Mouse (Mus musculus) layer of hippocampus, postnatal 14 days (tissue): ENCODE data around the gene Tmem256. TPM values are rescaled to one million over a fixed set of nuclear protein-coding genes. Genes with fewer than 3 reads are reported as not detected.

ENCODE experiments used
- DNase-seq, 2 experiments: peaks; one replicate each; pipeline ENCODE4 v3.0.0; 2021 to 2022; ENCODE audit warnings: low spot score in 2 of 2, mixed read lengths in 1 of 2
- total RNA-seq, 2 experiments: library from RNA; stranded (reverse); gene quantifications; 2 replicates each; pipeline ENCODE4 v1.2.3; 2021

Tmem256 gene
- total RNA-seq, 2 experiments from 2014 or later, result 150 to 162 TPM

DNA sequence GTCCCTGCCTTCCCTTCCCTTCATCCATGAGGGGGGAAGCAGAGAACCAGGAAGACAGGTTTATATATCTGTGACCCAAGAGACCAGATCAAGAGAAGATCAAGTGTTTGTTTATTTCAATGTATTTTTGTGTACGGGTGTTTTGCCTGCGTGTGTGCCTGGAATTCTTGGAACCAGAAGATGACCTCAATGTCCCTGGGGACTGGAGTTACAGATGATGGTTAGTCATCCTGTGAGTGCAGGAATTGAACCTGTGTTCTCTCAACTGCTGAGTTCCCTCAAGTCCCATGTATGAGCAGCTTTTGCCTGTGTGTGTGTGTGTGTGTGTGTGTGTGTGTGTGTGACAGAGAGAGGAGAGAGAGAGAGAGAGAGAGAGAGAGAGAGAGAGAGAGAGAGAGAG is 30.7 kb upstream of the Tmem256 start:
- DNase-seq, result no peak

GRCm38 (mm10) chr11:69810280-69810679 is 28.0 kb upstream of the Tmem256 start:
- DNase-seq, result no peak

DNA sequence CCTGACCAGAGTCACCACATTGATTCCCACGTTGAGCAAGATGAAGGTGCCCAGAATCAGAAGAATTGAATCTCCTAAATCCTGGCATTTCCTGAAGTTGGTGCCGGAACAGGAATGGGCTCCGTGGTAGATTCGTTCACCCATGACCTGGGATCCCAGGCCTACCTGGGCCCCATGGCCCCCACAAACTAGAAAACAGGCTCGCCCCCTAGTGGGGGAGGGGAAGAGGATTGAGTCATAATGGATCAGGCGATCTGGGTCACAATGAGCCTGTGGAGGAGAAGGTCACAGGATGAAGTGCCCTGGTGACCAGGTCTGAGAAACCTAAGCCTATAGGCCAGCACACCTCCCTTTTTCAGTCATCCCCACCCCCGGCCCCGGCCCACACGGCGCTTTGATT is 23.2 kb upstream of the Tmem256 start, which contains the start of gene Gm39566:
Gm39566 (minus strand) TSS at position 144 of the 400 bp plus-strand sequence.
- DNase-seq, result no peak

GRCm38 (mm10) chr11:69816520-69816919 is 21.8 kb upstream of the Tmem256 start:
- DNase-seq, result no peak

DNA sequence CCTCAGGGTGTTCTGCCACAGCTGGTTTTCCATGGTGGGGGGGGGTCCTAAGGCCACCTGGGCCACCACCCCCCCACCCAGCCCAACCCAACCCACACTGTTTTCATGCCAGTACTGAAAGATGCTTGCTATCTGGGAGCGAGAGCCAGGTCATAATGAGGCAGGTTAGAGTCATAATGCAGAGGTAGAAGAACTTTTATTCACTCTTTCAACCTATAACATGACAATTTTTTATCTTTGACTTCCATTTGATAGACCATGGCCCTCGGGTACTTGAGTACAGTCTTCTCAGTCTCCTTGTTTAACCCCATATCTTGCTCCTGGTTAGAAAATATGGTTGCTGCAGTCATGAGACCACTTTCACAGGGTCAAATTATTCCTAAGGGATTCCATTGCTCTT is 19.9 kb upstream of the Tmem256 start, which contains the start of gene Spem2:
Spem2 (minus strand) TSS at position 101 of the 400 bp plus-strand sequence.
- no peak for DNase-seq

- DNase-seq, result no peak
Measured at GRCm38 (mm10) chr11:69818871-69819270, 19.4 kb upstream of the Tmem256 start.

DNA sequence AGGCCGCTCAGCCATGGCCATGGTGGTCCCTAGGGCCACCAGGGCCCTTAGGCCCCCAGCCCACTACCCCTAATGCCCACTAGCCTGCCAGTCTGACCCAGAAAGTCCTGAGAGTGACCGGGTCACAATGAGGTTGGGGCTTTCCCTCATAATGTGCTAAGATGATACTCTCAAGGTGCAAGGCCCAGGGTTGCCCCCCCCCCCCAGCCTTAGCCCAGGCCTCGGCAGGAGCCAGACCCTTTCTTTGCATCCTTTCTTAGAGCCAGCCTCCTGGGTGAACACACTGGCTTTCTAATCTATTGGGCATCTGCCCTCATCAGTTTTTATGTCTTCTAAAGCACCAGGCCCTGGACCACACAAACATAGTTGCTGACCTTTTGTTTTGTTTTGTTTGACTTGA is 16.2 kb upstream of the Tmem256 start, which contains the start of gene Spem1:
Spem1 (minus strand) TSS at position 101 of the 400 bp plus-strand sequence.
- DNase-seq, result no peak

DNA sequence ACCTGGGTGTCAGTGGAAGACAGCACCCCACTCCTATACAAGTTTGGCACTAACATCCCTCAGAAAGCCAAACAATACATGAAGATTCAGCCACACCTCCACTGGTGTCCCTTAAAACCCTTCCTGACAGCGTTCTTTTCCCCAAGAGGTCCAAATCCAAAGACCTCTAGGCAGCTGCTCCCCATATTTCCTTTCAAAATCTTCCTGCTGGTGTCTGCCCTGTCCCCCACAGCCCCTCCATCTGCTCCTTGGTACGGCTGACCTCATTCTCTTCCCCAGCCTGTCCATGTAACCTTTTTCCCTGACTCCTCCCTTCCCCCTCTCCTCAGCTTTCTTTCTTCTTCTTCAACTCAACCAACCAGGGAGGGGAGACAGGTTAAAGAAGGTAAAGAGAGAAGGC is 14.9 kb upstream of the Tmem256 start:
- no peak for DNase-seq

DNA sequence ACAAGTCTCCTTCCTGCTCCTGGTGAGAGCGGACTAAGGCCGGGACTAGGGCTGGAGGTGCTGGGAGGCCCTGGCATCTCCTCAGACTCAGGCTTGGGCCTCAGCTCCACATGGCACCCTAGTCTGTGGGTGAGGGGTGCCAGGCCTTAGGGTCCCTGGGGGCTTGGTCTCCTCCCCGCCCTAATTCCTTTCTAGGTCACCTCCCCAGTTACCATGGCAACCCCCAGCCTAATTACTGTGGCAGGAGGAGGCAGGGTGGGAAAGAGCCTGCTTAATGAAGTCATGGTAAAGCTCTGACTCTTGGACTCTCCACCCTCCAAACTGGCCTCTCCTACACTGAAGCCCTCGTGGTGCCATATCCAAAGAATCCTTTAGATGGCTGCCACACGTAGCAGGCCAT is 9.5 kb upstream of the Tmem256 start:
- DNase-seq, result no peak

DNA sequence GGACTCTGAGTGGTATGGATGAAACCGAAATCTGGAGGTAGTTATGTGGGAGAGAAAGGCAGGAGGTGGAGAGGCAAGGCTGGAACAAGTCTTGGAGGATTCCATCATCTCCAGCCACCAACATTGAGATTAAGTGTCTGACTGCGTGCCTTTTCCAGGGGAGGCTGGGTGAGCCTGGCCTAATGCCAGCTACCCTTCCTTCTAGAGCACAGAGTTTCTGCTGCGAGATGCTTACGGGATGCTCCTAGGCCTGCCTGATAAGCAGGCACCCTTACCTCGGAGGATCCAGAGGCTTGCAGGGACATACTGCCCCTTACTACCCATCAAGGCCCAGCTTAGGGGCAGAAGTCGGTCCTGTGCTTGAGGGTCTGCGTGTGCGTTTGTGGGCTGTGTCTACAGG is 4.8 kb upstream of the Tmem256 start:
- DNase-seq, result no peak

DNA sequence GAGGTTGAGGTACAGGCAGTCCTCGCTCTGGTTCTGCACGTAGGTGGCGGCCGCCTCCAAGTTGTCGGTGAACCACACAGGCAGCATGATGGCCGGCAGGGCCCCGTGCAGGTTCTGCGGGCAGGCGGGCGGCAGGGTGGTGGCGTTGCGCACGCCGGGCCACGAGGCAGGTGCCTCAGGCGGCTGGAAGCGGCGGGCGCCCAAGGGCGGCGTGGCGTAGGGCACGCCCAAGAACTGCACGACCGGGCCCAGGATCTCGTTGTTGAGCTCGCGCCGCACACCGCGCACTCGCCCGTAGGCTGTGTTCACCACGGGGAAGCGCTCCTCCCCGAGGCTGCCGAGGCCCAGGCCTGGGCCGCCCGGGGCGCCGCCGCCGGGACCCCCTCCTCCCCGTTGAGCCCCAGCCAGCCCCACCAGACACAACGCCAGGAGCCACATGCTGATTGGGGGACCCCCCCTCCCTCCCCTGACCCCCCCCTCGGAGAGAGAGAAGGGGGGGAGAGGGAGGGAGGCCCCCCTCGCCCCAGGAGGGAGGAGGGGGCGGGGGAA is 4.2 kb upstream of the Tmem256 start:
- peak in 1 of 2 experiments; percentile 31 for DNase-seq

- DNase-seq, result no peak
Measured at GRCm38 (mm10) chr11:69835326-69835965, 2.9 kb upstream of the Tmem256 start.

GRCm38 (mm10) chr11:69835966-69836335 is 2.4 kb upstream of the Tmem256 start:
- no peak for DNase-seq

- peak; percentile 54 for DNase-seq
Measured at GRCm38 (mm10) chr11:69836703-69837576, 1.4 kb upstream of the Tmem256 start.

DNA sequence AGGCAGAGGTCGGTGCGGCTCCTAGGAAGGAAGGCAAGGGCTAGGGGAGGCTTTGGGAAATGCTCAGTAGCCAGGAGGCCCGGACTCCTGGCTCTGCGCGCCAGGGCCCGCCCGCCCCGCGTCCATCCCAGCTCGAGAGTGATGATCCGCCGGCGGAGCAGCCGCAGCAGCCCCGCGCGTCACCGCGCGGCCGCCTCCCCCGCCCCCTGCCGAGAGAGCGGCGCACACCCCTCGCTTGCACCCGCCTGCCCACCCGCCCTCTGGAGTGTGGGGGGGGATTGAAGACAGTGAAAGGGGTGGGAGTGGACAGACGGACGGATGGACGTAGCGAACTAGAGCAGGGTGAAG is 736 bp upstream of the Tmem256 start, which contains the start of gene Nlgn2:
Nlgn2 (minus strand) TSS at position 181 of the 348 bp plus-strand sequence.
- DNase-seq, result no peak

DNA sequence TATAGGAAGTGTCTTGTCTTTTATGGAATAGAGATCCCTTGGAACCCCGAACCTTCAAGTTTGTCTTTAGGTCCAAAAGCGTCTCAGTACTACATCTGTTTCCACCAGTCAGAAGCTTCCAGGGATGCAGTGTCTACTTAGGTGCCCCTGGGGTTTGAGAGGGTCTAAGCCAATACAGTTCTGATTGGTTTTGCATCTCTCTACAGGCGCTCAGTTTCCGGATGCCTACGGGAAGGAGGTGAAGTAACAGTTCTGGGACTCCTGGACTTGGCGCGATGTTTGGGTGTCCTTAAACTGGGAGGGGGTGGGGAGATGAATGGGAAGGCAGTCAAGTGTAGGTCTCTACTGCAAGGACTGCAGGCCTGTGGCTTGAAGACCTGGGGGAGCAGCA is 395 bp downstream of the Tmem256 start:
- DNase-seq, result no peak

DNA sequence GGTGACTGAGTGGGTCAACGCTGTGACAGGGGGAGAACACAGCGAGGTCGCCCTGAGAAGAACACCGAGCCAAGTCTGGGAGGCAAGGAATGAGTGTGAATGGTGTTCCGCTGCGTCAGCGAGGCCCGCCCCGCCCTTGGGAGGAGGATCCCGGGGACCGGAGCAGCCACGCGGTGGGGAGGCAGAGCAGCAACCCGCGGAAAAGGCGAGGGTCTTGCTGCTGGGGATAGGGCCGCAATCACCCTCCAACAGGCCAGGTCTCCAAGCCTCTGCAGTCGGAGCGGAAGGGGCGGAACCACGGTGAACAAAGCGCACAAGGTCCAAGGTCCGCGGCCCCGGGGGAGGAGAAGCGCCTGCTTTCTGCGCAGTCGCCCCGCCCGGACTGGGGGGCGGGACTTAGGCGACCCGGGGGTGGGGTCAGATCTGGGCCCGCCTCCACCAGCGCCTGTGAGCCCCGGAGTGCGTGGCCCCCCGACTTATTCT is 7.9 kb downstream of the Tmem256 start, which contains the start of gene Plscr3:
Plscr3 (plus strand) TSS at position 179 of the 483 bp plus-strand sequence.
- peak; percentile 84 to 92 for DNase-seq

- no peak for DNase-seq
Measured at GRCm38 (mm10) chr11:69846738-69847688, 8.7 kb downstream of the Tmem256 start.

DNA sequence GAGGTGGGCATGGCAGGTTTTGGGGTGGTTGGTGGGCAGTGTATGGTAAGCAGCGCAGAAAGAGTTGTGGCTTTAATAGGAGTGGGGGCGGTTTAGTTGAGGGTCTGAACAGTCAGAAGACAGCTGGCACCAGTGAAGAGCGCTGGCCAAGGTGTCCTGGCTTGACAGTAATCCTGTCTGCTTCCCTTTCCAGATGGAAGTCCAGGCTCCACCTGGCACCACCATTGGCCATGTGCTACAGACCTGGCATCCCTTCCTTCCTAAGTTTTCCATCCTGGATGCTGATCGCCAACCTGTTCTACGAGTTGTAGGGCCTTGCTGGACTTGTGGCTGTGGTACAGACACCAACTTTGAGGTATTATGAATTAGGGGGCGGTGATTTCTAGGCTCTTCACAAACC is 9.7 kb downstream of the Tmem256 start:
- DNase-seq, result no peak

DNA sequence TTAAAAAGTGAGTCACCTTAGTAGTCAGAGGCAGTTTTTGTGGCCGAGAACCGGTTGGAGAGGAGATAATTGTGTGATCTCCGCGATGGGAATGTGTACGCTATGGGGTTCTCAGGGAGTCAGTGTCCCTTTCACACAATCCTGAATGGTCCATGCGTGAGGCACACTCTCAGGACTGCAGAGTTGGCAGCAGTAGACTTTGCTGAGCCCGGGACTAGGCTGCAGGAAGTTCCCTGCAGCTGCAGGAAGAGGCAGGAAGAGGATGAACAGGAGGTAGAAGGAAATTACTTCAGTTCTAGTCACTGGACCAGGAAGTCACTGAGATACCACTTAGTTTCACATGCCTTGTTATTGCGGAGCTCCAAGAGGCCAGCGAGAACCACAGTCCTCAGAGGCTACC is 10.8 kb downstream of the Tmem256 start:
- DNase-seq, result no peak

DNA sequence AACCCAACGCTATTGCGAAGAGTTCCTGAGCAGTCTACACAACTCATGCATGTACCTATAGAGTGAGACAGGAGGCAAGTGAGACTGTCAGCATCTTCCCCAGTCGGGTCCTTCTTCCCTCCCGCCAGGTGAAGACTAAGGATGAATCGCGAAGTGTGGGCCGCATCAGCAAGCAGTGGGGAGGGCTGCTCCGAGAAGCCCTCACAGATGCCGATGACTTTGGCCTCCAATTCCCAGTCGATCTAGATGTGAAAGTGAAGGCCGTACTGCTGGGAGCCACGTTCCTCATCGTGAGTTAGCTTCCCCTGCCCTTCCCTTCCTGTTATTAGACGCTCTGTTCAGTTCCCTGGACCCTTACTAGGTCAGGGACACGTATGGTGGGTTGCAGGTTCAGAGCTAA is 11.6 kb downstream of the Tmem256 start:
- no peak for DNase-seq
